Mouse (Mus musculus) neural tube, embryonic 11.5 days (tissue): ENCODE results near the gene Atoh7. TPM values are rescaled to one million over a fixed set of nuclear protein-coding genes. Genes with fewer than 3 reads are reported as not detected.

Experiments used
- polyA plus RNA-seq: library from polyadenylated mRNA; unstranded; fragments of >200 nt; fragmentation: Nextera tagmentation; extraction: Ambion mirVana; gene quantifications from 2 replicates; pipeline ENCODE4 v1.2.1, GENCODE M21; 2014

Atoh7 gene
- polyA plus RNA-seq, 1 experiment from 2014 or later, result 0.89 TPM

Other genes with a start within 250 kb of the Atoh7 start
- 30.1 and 30.4 TPM in 2 replicates for gene Tet1, start 190.7 kb upstream of the Atoh7 start, polyA plus RNA-seq
- gene Slc25a16, start 179.0 kb upstream of the Atoh7 start, polyA plus RNA-seq, result 11.6 and 12.1 TPM in 2 replicates
- 23.3 and 27.5 TPM in 2 replicates for gene Dna2, start 152.6 kb upstream of the Atoh7 start, polyA plus RNA-seq
- 20.1 and 22.7 TPM in 2 replicates for gene Rufy2, start 119.4 kb upstream of the Atoh7 start, polyA plus RNA-seq
- 147 and 159 TPM in 2 replicates for gene Hnrnph3, start 75.4 kb upstream of the Atoh7 start, polyA plus RNA-seq
- 0.55 and 1.4 TPM in 2 replicates for gene Pbld2, start 75.3 kb upstream of the Atoh7 start, polyA plus RNA-seq
- gene Pbld1, start 39.5 kb upstream of the Atoh7 start, polyA plus RNA-seq, result 0.99 and 1.4 TPM in 2 replicates
- 0.28 and 0.90 TPM in 2 replicates for gene Mypn, start 104.3 kb downstream of the Atoh7 start, polyA plus RNA-seq
- gene Herc4, start 144.2 kb downstream of the Atoh7 start, polyA plus RNA-seq, result 43.9 and 46.0 TPM in 2 replicates